Mouse (Mus musculus) myocyte (in vitro differentiated cells): ENCODE results near the gene Pld4. TPM values are rescaled to one million over a fixed set of nuclear protein-coding genes. Genes with fewer than 3 reads are reported as not detected.

Source experiments
- H3K27me3 ChIP-seq: one replicate; pipeline ENCODE4 v1.6.1; 2011; ENCODE audit not compliant: control insufficient read depth, insufficient read depth, insufficient read length
- H3K36me3 ChIP-seq: one replicate; pipeline ENCODE4 v1.6.1; 2011; ENCODE audit not compliant: control insufficient read depth, insufficient read depth
- H3K4me2 ChIP-seq: one replicate; pipeline ENCODE4 v1.6.1; 2011; ENCODE audit warnings: low read depth, control low read depth
- H3K4me3 ChIP-seq: one replicate; pipeline ENCODE4 v1.5.1; 2011; ENCODE audit warnings: mild to moderate bottlenecking, control low read depth, moderate library complexity
- H3K79me2 ChIP-seq: one replicate; pipeline ENCODE4 v1.6.1; 2011; ENCODE audit not compliant: control insufficient read depth, insufficient read depth
- H3ac ChIP-seq: one replicate; pipeline ENCODE4 v1.6.1; 2011; ENCODE audit not compliant: control insufficient read depth, insufficient read length
- CEBPB ChIP-seq: IDR thresholded peaks from 2 replicates; pipeline ENCODE4 v1.6.1; 2011; ENCODE audit warnings: mild to moderate bottlenecking, moderate library complexity; ENCODE audit not compliant: poor library complexity, insufficient read depth, severe bottlenecking
- E2F4 ChIP-seq: IDR thresholded peaks from one replicate; pipeline ENCODE4 v1.6.1; 2011; ENCODE audit warnings: mild to moderate bottlenecking, control low read depth, moderate library complexity; ENCODE audit not compliant: insufficient read depth
- MAX ChIP-seq: IDR thresholded peaks from one replicate; pipeline ENCODE4 v1.6.1; 2011; ENCODE audit warnings: low read depth, mild to moderate bottlenecking, control low read depth
- MYOD1 ChIP-seq, 3 experiments: IDR thresholded peaks; one replicate each; pipeline ENCODE4 v1.6.1; 2011; ENCODE audit warnings: control low read depth in 2 of 3, low read depth in 2 of 3, mild to moderate bottlenecking in 2 of 3, moderate library complexity in 1 of 3; ENCODE audit not compliant: insufficient read length in 2 of 3, control insufficient read depth in 1 of 3
- MYOG ChIP-seq, 3 experiments: IDR thresholded peaks; one replicate each; pipeline ENCODE4 v1.6.1; 2011; ENCODE audit warnings: control low read depth in 2 of 3, low read depth in 2 of 3, mild to moderate bottlenecking in 2 of 3; ENCODE audit not compliant: insufficient read length in 2 of 3, control insufficient read depth in 1 of 3, insufficient read depth in 1 of 3
- POLR2A ChIP-seq: IDR thresholded peaks from one replicate; pipeline ENCODE4 v1.6.1; 2011; ENCODE audit warnings: low read depth, mild to moderate bottlenecking, control low read depth, moderate library complexity; ENCODE audit not compliant: insufficient read length
- POLR2AphosphoS2 ChIP-seq: IDR thresholded peaks from one replicate; pipeline ENCODE4 v1.6.1; 2011; ENCODE audit warnings: low read depth, control low read depth; ENCODE audit not compliant: insufficient read length
- REST ChIP-seq: IDR thresholded peaks from one replicate; pipeline ENCODE4 v1.6.1; 2011; ENCODE audit warnings: mild to moderate bottlenecking, control low read depth, moderate library complexity; ENCODE audit not compliant: insufficient read depth, insufficient read length
- SRF ChIP-seq: IDR thresholded peaks from one replicate; pipeline ENCODE4 v1.6.1; 2011; ENCODE audit warnings: low read depth; ENCODE audit not compliant: control insufficient read depth, insufficient read length
- TCF12 ChIP-seq: IDR thresholded peaks from one replicate; pipeline ENCODE4 v1.6.1; 2011; ENCODE audit warnings: mild to moderate bottlenecking, control low read depth; ENCODE audit not compliant: poor library complexity, insufficient read depth, severe bottlenecking
- TCF3 ChIP-seq: IDR thresholded peaks from one replicate; pipeline ENCODE4 v1.6.1; 2011; ENCODE audit warnings: low read depth, control low read depth; ENCODE audit not compliant: insufficient read length
- USF1 ChIP-seq: IDR thresholded peaks from one replicate; pipeline ENCODE4 v1.6.1; 2011; ENCODE audit warnings: low read depth, mild to moderate bottlenecking, control low read depth, moderate library complexity
- polyA plus RNA-seq: library from polyadenylated mRNA; unstranded; fragments of >200 nt; fragmentation: generic; extraction: Trizol; gene quantifications from one replicate; pipeline ENCODE4 v1.2.1, GENCODE M21; 2012; ENCODE audit warnings: missing spikeins

The Pld4 gene
- polyA plus RNA-seq, 1 experiment = 0.08 TPM

DNA sequence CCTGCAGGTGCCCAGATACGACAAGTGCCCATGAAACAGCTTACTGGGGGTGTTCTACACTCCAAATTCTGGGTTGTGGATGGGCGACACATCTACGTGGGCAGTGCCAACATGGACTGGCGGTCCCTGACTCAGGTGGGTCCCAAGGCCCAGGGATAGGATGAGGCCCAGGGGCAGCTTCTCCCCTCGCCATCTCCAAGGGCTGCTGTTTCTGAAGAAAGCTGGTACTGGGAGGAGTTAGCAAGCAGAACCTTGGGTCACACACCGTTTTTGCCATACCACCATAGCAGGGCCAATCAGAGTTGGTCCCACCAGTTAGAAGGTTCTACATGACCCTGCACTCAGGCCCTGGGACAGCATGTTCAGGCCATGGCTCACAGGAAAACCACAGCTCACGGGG is 4.5 kb downstream of the Pld4 start:
- no peak overlapping the region for H3ac ChIP-seq
- H3K36me3 ChIP-seq = no peaks in the 10 kb centered on the region
- H3K27me3 ChIP-seq = no peaks in the 10 kb centered on the region
- H3K79me2 ChIP-seq = no peaks in the 10 kb centered on the region
- TF ChIP-seq TCF3 (no peak), MAX (no peak), MYOD1 (IDR thresholded peaks at IDR 0.05; ENCODE audit: control insufficient read depth in 1 of 3, insufficient read length in 2 of 3, low read depth in 2 of 3) (no peak), USF1 (no peak), CEBPB (no peak), E2F4 (no peak), POLR2A (no peak), MYOG (IDR thresholded peaks at IDR 0.05; ENCODE audit: control insufficient read depth in 1 of 3, insufficient read depth in 1 of 3, insufficient read length in 2 of 3, low read depth in 2 of 3) (no peak), POLR2AphosphoS2 (no peak), TCF12 (no peak), SRF (no peak), REST (no peak)
- H3K4me3 ChIP-seq = no peak overlapping the region
- no peak overlapping the region for H3K4me2 ChIP-seq

DNA sequence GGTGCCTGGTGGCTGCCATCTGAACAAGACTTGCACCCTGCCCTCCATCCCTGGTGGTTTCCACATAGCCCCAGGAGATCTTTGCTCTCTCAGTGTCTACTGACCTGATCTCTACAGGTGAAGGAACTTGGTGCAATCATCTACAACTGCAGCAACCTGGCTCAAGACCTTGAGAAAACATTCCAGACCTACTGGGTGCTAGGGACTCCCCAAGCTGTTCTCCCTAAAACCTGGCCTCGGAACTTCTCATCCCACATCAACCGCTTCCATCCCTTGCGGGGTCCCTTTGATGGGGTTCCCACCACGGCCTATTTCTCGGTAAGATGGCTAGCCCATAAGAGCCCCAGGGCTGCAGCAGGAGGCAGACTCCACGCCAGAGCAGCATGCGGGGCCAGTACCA is 6.1 kb downstream of the Pld4 start:
- Histone ChIP-seq H3K79me2 (no peaks in the 10 kb centered on the region), H3ac (no peak overlapping the region), H3K4me2 (no peak overlapping the region), H3K36me3 (no peaks in the 10 kb centered on the region), H3K4me3 (no peak overlapping the region), H3K27me3 (no peaks in the 10 kb centered on the region)
- TF ChIP-seq MYOG (IDR thresholded peaks at IDR 0.05; ENCODE audit: control insufficient read depth in 1 of 3, insufficient read depth in 1 of 3, insufficient read length in 2 of 3, low read depth in 2 of 3) (no peak), SRF (no peak), TCF12 (no peak), E2F4 (no peak), REST (no peak), TCF3 (no peak), MAX (no peak), POLR2AphosphoS2 (no peak), MYOD1 (IDR thresholded peaks at IDR 0.05; ENCODE audit: control insufficient read depth in 1 of 3, insufficient read length in 2 of 3, low read depth in 2 of 3) (no peak), CEBPB (no peak), POLR2A (no peak), USF1 (no peak)

- Histone ChIP-seq H3K79me2 (no peaks in the 10 kb centered on the region), H3ac (no peak overlapping the region), H3K36me3 (no peaks in the 10 kb centered on the region), H3K4me3 (no peak overlapping the region), H3K4me2 (no peak overlapping the region), H3K27me3 (no peaks in the 10 kb centered on the region)
- TF ChIP-seq MYOD1 (IDR thresholded peaks at IDR 0.05; ENCODE audit: control insufficient read depth in 1 of 3, insufficient read length in 2 of 3, low read depth in 2 of 3) = no peak
- no peak for TF ChIP-seq USF1
- TF ChIP-seq POLR2AphosphoS2 = no peak
- TF ChIP-seq E2F4 = no peak
- TF ChIP-seq TCF12 = no peak
- TF ChIP-seq MYOG (IDR thresholded peaks at IDR 0.05; ENCODE audit: control insufficient read depth in 1 of 3, insufficient read depth in 1 of 3, insufficient read length in 2 of 3, low read depth in 2 of 3) = no peak
- TF ChIP-seq TCF3 = no peak
Observed at GRCm38 (mm10) chr12:112767036-112767890, 6.8 kb downstream of the Pld4 start.

- no peak overlapping the region for H3ac ChIP-seq
Observed at GRCm38 (mm10) chr12:112768166-112768565, 7.7 kb downstream of the Pld4 start.

DNA sequence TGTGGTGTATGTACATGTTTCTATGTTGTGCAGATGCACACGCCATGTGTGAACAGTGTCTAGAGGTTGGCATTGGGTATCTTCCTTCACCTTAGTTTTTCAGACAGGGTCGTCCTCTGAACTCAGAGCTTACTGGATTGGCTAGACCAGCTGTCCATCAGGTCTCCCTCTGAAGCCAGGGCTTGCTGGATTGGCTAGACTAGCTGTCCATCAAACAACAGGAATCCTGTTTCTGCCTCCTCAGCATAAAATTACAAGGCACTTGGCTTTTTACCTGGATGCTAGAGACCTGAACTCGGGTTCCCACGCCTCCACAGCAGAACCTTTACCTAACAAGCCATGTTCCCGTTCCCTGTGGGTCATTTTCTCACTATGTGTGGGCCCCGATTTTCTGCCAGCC is 8.6 kb downstream of the Pld4 start:
- Histone ChIP-seq H3K36me3 (peaks cover 2% of the 10 kb centered on the region), H3K27me3 (no peaks in the 10 kb centered on the region), H3K4me2 (no peak overlapping the region), H3ac (no peak overlapping the region), H3K79me2 (no peaks in the 10 kb centered on the region), H3K4me3 (no peak overlapping the region)
- TF ChIP-seq CEBPB (no peak), MAX (no peak)

More at GRCm38 (mm10) chr12:112768166-112768565, 7.7 kb downstream of the Pld4 start:
- Histone ChIP-seq H3K36me3 (no peaks in the 10 kb centered on the region), H3K4me3 (no peak overlapping the region), H3K79me2 (no peaks in the 10 kb centered on the region), H3K27me3 (no peaks in the 10 kb centered on the region), H3K4me2 (no peak overlapping the region)
- TF ChIP-seq TCF12 = no peak
- no peak for TF ChIP-seq TCF3
- TF ChIP-seq CEBPB = no peak
- TF ChIP-seq E2F4 = no peak
- TF ChIP-seq POLR2A = no peak
